Mouse (Mus musculus) hindbrain, embryonic 15.5 days (tissue): ENCODE measurements at regions not wholly inside any gene's neighbourhood (a gene's known extent, or its start where the extent isn't known, plus 50 kb on each side); places are given as distances from the start of the nearest gene placed in this dataset.

Experiments
- ATAC-seq: fragments of 200-750 bp; cut with Nextera tagmentation; 2 replicates; pipeline ENCODE4 v1.8.0; 2017; ENCODE audit warnings: low read depth, moderate number of reproducible peaks, moderate TSS enrichment; ENCODE audit not compliant: low FRiP score
- H3K27ac ChIP-seq: fragments of 300-500 bp; sonication (generic); replicated peaks from 2 replicates; pipeline ENCODE4 v1.5.1; 2015; ENCODE audit warnings: mild to moderate bottlenecking, inconsistent platforms
- H3K27me3 ChIP-seq: fragments of 300-500 bp; sonication (generic); 2 replicates; pipeline ENCODE4 v1.6.1; 2015; ENCODE audit warnings: control low read depth, inconsistent platforms
- H3K36me3 ChIP-seq: fragments of 300-500 bp; sonication (generic); 2 replicates; pipeline ENCODE4 v1.6.1; 2015; ENCODE audit warnings: control low read depth, inconsistent platforms
- H3K4me1 ChIP-seq: fragments of 300-500 bp; sonication (generic); replicated peaks from 2 replicates; pipeline ENCODE4 v1.6.1; 2015; ENCODE audit warnings: control low read depth, inconsistent platforms
- H3K4me2 ChIP-seq: fragments of 300-500 bp; sonication (generic); 2 replicates; pipeline ENCODE4 v1.6.1; 2015; ENCODE audit warnings: moderate library complexity, mild to moderate bottlenecking, inconsistent platforms
- H3K4me3 ChIP-seq: fragments of 300-500 bp; sonication (generic); 2 replicates; pipeline ENCODE4 v1.5.1; 2015; ENCODE audit warnings: mild to moderate bottlenecking, inconsistent platforms
- H3K9ac ChIP-seq: fragments of 300-500 bp; sonication (generic); 2 replicates; pipeline ENCODE4 v1.6.1; 2015; ENCODE audit warnings: inconsistent platforms
- H3K9me3 ChIP-seq: fragments of 300-500 bp; sonication (generic); 2 replicates; pipeline ENCODE4 v1.6.1; 2016; ENCODE audit warnings: control low read depth, inconsistent platforms
- WGBS: fragments of 180-500 bp; shearing (Covaris S2); methylation state at CpG from one replicate; pipeline ENCODE4 v1.1.7; 2015; 5-methylcytosine and 5-hydroxymethylcytosine counted together

DNA sequence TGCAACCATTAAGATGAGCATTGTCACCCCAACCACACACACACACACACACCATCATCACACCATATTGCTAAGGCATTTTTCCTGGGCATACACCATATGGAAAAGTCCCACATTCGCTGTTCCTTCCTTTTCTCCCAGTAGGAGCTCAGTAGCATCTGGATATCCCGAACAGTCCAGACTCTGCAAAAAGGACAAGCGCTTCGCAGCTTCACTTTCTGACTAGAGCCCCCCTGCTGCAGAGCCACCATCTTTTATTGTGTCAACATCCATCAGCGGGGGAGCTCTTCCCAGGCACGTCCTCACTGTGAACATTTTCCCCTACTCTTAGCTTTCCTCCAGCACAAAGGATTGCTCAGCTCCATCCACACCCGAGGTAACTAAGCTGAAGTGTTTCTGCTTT is 300.1 kb downstream of the Mat2b start:
- WGBS = 12% methylated on average over 7 of the region's 7 CpGs
- Histone ChIP-seq H3K4me2 (peak overlapping the region; percentile 44), H3K4me1 (peaks cover 25% of the 10 kb centered on the region), H3K9me3 (no peaks in the 10 kb centered on the region), H3K27ac (peak overlapping the region; percentile 77), H3K4me3 (peak overlapping the region; percentile 1; the same call in 1 of the 2 replicates), H3K36me3 (no peaks in the 10 kb centered on the region), H3K27me3 (no peaks in the 10 kb centered on the region), H3K9ac (no peak overlapping the region)
- peak; percentile 79; the same call in 1 of the 2 replicates for ATAC-seq

DNA sequence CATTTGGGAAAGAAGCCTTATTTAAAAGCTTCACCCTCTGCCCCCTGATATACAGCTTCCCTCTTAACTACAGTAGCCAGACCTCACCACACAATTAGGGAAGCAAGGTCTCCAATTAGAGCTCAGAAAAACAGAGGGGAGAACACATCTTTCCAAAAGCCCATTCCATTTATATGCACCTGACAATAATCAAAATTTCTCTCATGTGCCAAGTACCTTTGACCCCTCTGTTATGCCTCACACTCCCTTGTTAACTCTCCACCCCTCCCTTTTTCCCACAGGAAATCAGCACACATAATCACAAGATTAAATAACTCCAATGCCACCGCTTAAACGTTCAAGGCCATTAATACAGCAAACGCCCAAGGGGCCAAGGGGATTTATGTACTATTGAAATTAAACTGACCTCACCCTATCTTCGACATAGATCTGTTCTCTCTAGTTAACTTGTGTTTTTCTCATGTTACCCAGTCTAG is 300.7 kb downstream of the Mat2b start:
- H3K27me3 ChIP-seq = no peaks in the 10 kb centered on the region
- H3K36me3 ChIP-seq = no peaks in the 10 kb centered on the region
- H3K4me1 ChIP-seq = peaks cover 25% of the 10 kb centered on the region
- no peak overlapping the region for H3K4me3 ChIP-seq
- 0 out of 2 replicates have a peak, but pooled peaks have one; percentile 4 for ATAC-seq
- H3K9ac ChIP-seq = no peak overlapping the region
- H3K4me2 ChIP-seq = peak overlapping the region; percentile 44; the same call in 1 of the 2 replicates
- 31% methylated on average over 4 of the region's 4 CpGs for WGBS
- peak overlapping the region; percentile 77 for H3K27ac ChIP-seq
- no peaks in the 10 kb centered on the region for H3K9me3 ChIP-seq

DNA sequence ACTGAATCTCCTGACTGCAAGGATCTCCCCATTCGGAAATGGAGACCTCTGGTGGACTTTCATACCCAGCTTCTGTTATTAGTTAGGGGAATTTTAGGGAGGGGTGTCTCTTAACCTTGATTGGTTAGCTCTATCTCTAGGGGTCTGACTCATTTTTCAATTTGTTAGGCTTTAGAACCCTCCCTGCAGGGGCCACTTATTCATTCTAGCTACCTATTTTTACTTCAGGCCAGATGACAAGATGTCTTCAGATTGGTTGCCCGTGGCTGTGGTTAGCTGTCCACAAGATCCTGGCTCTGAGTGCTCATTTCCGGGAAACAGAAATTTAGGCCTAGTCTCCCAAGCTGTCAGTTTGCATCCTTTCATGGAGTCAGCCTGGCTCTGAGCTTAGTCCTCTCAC is 314.3 kb downstream of the Mat2b start:
- Histone ChIP-seq H3K36me3 (no peaks in the 10 kb centered on the region), H3K9me3 (no peaks in the 10 kb centered on the region), H3K27ac (no peak overlapping the region), H3K4me3 (no peak overlapping the region), H3K27me3 (no peaks in the 10 kb centered on the region), H3K9ac (no peak overlapping the region), H3K4me2 (no peak overlapping the region), H3K4me1 (no peaks in the 10 kb centered on the region)
- WGBS = 75% methylated on average over 3 of the region's 3 CpGs
- no peak for ATAC-seq

DNA sequence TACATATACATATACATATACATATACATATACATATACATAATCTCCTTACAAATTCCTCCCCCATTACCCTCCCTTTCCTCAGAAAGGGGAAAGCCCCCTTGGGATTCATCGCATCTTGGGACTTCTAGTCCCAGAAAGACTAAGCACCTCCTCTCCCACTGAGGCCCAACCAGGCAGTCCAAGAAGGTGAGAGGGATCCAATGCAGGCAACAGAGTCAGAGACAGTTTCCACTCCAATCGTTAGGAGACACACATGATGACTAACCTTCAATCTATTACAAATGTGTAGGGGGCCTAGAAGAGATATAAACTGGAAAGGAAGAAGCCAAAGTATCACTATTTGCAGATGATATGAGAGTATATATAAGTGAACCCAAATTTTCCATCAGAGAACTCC is 323.3 kb downstream of the Mat2b start:
- WGBS = 90% methylated on average over 2 of the region's 2 CpGs

DNA sequence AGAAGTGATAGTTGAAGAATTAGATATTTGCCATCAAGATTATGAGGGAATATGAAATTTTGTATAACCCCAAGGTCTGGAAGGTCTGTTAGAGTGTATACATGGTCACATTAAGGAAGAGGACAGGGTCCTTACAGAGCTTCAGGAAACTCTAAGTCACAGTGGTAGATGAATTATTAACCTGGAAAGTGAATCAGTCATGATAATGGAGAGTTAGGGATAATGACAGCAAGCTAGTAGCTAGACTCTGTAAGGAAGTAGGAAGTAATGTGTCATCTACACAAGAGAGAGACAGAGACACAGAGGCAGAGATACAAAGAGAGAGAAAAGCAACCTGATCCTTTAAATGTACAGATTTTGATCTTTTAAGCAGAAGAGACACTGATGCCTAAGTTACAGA is 328.4 kb downstream of the Mat2b start:
- Histone ChIP-seq H3K4me1 (0 out of 2 replicates have a peak, but pooled peaks cover 4% of the 10 kb centered on the region), H3K4me2 (no peak overlapping the region), H3K36me3 (no peaks in the 10 kb centered on the region), H3K27me3 (no peaks in the 10 kb centered on the region), H3K9ac (no peak overlapping the region), H3K4me3 (no peak overlapping the region), H3K27ac (no peak overlapping the region), H3K9me3 (no peaks in the 10 kb centered on the region)
- ATAC-seq = no peak

More for the DNA sequence above, 323.3 kb downstream of the Mat2b start:
- no peak overlapping the region for H3K9ac ChIP-seq
- H3K36me3 ChIP-seq = no peaks in the 10 kb centered on the region
- H3K4me3 ChIP-seq = no peak overlapping the region
- no peak overlapping the region for H3K4me2 ChIP-seq
- H3K27ac ChIP-seq = no peak overlapping the region
- no peaks in the 10 kb centered on the region for H3K4me1 ChIP-seq
- no peaks in the 10 kb centered on the region for H3K9me3 ChIP-seq
- H3K27me3 ChIP-seq = no peaks in the 10 kb centered on the region
- no peak for ATAC-seq

DNA sequence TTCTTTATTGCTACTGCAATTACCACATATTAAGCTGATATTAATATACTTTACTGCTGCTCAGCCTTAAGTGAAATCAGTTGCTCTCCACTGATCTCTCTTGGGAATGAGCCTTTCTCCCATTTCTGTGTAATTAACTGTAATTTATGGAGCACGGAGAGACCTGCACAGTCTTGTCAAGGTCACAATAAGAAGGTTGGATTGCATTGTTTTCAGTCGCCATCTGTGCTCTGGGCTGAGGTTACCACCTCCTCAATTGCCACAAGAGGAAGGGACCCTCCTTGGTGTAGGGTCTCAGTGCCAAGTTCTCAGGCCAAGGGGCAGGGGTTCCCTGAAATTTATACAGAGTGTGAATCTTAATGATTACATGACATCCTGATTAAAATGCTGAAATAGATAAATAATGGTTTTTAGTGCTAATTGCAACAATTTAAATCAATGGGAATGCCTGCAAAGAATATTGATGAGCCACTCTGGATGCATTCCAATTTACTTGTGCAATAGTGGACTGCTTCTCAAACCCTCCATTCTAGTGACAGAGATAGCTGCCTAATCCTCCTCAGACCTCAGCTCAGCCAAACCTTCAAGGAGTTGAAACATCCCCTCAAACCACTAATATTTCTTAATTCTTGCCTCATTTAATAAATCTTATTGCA is 332.3 kb downstream of the Mat2b start:
- Histone ChIP-seq H3K4me1 (0 out of 2 replicates have a peak, but pooled peaks cover 4% of the 10 kb centered on the region), H3K9ac (no peak overlapping the region), H3K4me2 (no peak overlapping the region), H3K27ac (0 out of 2 replicates have a peak overlapping the region, but pooled peaks have one; percentile 42), H3K9me3 (no peaks in the 10 kb centered on the region), H3K27me3 (no peaks in the 10 kb centered on the region), H3K36me3 (no peaks in the 10 kb centered on the region), H3K4me3 (no peak overlapping the region)
- WGBS = 13% methylated on average over 2 of the region's 2 CpGs
- ATAC-seq = no peak; the same call in 1 of the 2 replicates
